Mouse (Mus musculus): ENCODE data around the gene Gm3755. TPM values are rescaled to one million over a fixed set of nuclear protein-coding genes. Genes with fewer than 3 reads are reported as not detected.
A peak's percentile ranks its signal among the peaks of the same experiment; 100 is the strongest.
"Not testable (repeated sequence)": the region's sequence is repeated elsewhere in the genome, so short reads cannot be mapped to it uniquely, and the experiment has no call there.

Gm3755 gene
- total RNA-seq (2021), result not detected

DNA sequence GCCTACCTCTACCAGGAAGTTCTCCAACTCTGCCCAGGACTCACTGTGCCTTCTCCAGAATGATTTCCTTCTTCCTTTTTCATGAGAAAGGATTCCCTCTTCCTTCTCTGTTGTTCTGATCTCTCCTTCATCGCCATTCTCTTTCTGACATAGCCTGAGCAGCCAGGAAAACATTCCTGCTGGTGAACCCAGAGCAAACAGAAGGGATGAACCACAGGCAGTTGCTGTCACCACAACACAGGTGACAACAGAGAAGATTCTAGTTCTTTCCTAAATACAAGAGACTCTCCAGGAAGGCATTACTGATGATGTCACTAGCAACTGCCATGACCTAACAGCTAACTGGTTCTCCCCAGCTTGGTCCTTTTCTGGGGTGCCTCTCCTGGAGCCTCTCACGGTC is at the start of gene Gm3755:
Gm3755 (minus strand) TSS at position 101 of the 400 bp plus-strand sequence.
- intact Hi-C loops (cut with DNase I); DNase-seq (ENCODE audit: extremely low spot score in 1 of 2, low spot score in 2 of 2): not testable (repeated sequence)

DNA sequence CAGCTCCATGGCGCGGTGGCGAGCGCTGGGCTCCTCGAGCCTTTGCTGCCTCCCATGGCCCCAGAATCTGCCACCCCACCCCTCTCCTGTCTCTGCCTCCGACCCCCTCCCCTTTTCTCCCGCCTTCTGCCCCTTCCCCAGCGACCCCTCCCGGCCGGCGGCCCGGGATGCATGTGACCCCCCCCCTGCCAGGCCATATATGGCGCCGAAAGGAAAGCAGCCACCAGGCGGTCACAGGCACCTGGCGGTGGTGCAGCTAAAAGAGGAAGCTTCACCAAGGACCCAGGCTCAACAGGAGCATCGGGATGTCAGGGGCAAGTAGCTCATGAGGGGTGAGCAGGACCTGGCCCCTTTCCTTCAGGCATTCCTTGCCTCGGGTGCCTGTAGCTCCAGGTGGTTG is 38.0 kb upstream of the Gm3755 start:
- DNase-seq (ENCODE audit: extremely low spot score in 1 of 2, low spot score in 2 of 2), result peak in 1 of 2 experiments; percentile 15
- intact Hi-C loops (cut with DNase I), result not testable (repeated sequence)

DNA sequence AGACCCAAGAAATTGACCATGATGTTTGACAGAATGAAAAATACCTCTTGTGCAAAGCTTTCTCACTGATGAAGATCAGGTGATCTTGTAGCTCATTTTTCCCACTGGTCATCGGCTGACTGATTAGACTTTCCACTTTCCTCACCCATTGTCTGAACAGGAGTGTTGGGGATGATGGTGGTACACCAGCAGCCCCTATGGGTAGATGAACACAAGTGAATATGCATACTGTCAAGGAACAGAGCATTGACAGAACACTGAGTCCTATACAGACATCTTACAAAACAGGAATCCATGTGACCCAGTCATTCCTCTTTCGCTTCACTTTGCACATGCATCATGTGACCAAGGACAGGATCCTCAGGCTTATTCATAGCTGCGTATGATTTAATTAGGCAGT is 32.9 kb upstream of the Gm3755 start, which contains the start of gene Gm3752:
Gm3752 (minus strand) TSS at position 101 of the 400 bp plus-strand sequence.
- DNase-seq (ENCODE audit: extremely low spot score in 1 of 2, low spot score in 2 of 2); intact Hi-C loops (cut with DNase I): not testable (repeated sequence)

DNA sequence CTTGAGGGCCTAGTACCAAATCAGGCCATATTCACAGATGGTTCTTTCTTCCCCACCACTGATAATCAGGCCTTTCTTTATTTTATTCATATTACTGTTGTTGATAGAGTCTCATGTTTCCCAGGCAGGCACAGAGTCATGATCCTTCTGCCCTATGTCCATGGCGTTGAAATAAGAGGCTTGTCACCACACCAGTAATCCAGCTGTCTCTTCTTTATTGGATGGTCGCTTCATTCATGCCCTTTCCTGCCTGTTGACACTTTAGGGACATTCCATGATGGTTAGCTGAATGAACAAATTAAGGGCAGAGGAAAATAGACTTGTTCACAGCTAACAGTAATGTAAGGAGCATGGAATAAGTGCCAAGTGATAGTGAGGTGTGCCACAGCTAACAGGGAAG is 28.2 kb downstream of the Gm3755 start:
- DNase-seq (ENCODE audit: extremely low spot score in 1 of 2, low spot score in 2 of 2), result peak in 1 of 2 experiments; percentile 7
- intact Hi-C loops (cut with DNase I), result not testable (repeated sequence)

Other genes starting within 250 kb of the Gm3755 start
- not detected for gene Gm3727, start 186.2 kb downstream of the Gm3755 start, total RNA-seq (2021)
- 1 to 10 TPM; 1.3 to 2.3 TPM for gene Gm3739, start 135.9 kb downstream of the Gm3755 start, total RNA-seq (2021)
- gene Gm5797, start 118.5 kb downstream of the Gm3755 start, total RNA-seq (2021), result not detected
- gene Gm8374, start 85.8 kb downstream of the Gm3755 start, total RNA-seq (2021), result not detected
- gene Gm3752, start 32.8 kb upstream of the Gm3755 start, total RNA-seq (2021), result 1 to 10 TPM; 3.5 to 4.1 TPM
- 10 to 100 TPM; 13.4 to 14.0 TPM for gene Gm3558, start 117.6 kb upstream of the Gm3755 start, total RNA-seq (2021)
- gene Gm10338, start 144.7 kb upstream of the Gm3755 start, total RNA-seq (2021), result not detected
- gene Gm10128, start 193.1 kb upstream of the Gm3755 start, total RNA-seq (2021), result not detected